Mouse (Mus musculus) embryonic facial prominence, embryonic 11.5 days (tissue): ENCODE measurements around the gene Sf3b3. TPM values are rescaled to one million over a fixed set of nuclear protein-coding genes. Genes with fewer than 3 reads are reported as not detected.
"Not testable (repeated sequence)": the region's sequence is repeated elsewhere in the genome, so short reads cannot be mapped to it uniquely, and the experiment has no call there.

Source experiments
- ATAC-seq: fragments of 200-750 bp; cut with Nextera tagmentation; replicated peaks from 2 replicates; pipeline ENCODE4 v1.8.0; 2017; ENCODE audit warnings: low read depth; ENCODE audit not compliant: insufficient number of reproducible peaks, low FRiP score, low TSS enrichment
- DNase-seq: peaks from one replicate; pipeline ENCODE4 v3.0.0-alpha.2; 2015; ENCODE audit warnings: low spot score
- H3K27ac ChIP-seq: fragments of 300-500 bp; sonication (generic); replicated peaks from 2 replicates; pipeline ENCODE4 v1.5.1; 2014; ENCODE audit warnings: mild to moderate bottlenecking, low read depth, low read length, control low read depth
- H3K27me3 ChIP-seq: fragments of 300-500 bp; sonication (generic); 2 replicates; pipeline ENCODE4 v1.6.1; 2014; ENCODE audit warnings: mild to moderate bottlenecking, low read length, moderate library complexity, mixed read lengths; ENCODE audit not compliant: control insufficient read depth, insufficient read depth
- H3K36me3 ChIP-seq: fragments of 300-500 bp; sonication (generic); replicated peaks from 2 replicates; pipeline ENCODE4 v1.6.1; 2014; ENCODE audit warnings: low read depth, mild to moderate bottlenecking, low read length, moderate library complexity, mixed read lengths; ENCODE audit not compliant: control insufficient read depth, insufficient read depth
- H3K4me1 ChIP-seq: fragments of 300-500 bp; sonication (generic); 2 replicates; pipeline ENCODE4 v1.6.1; 2014; ENCODE audit warnings: low read length, mixed read lengths; ENCODE audit not compliant: control insufficient read depth, insufficient read depth
- H3K4me2 ChIP-seq: fragments of 300-500 bp; sonication (generic); 2 replicates; pipeline ENCODE4 v1.6.1; 2014; ENCODE audit warnings: low read depth, mild to moderate bottlenecking, control low read depth, low read length, moderate library complexity
- H3K4me3 ChIP-seq: fragments of 300-500 bp; sonication (generic); 2 replicates; pipeline ENCODE4 v1.5.1; 2014; ENCODE audit warnings: low read depth, low read length, control low read depth
- H3K9ac ChIP-seq: fragments of 300-500 bp; sonication (generic); replicated peaks from 2 replicates; pipeline ENCODE4 v1.6.1; 2014; ENCODE audit warnings: mild to moderate bottlenecking, control low read depth, low read length
- H3K9me3 ChIP-seq: fragments of 300-500 bp; sonication (generic); replicated peaks from 2 replicates; pipeline ENCODE4 v1.6.1; 2016; ENCODE audit warnings: mild to moderate bottlenecking, low read length, inconsistent platforms, mixed read lengths; ENCODE audit not compliant: control insufficient read depth
- WGBS: fragments of 180-500 bp; shearing (Covaris S2); extraction: QIAGEN DNeasy Blood & Tissue Kit; methylation state at CpG from one replicate; pipeline ENCODE4 v1.1.7; 2014; 5-methylcytosine and 5-hydroxymethylcytosine counted together
- polyA plus RNA-seq: library from polyadenylated mRNA; unstranded; fragments of >200 nt; fragmentation: Nextera tagmentation; extraction: Ambion mirVana; gene quantifications from 2 replicates; pipeline ENCODE4 v1.2.1, GENCODE M21; 2014

The Sf3b3 gene
- polyA plus RNA-seq, 1 experiment from 2014 or later, result 212 TPM

- Histone ChIP-seq H3K9me3 (no peaks in the 10 kb centered on the region), H3K4me3 (no peak overlapping the region), H3K4me2 (no peak overlapping the region), H3K27me3 (no peaks in the 10 kb centered on the region), H3K27ac (no peak overlapping the region), H3K36me3 (no peaks in the 10 kb centered on the region), H3K9ac (no peak overlapping the region), H3K4me1 (no peaks in the 10 kb centered on the region)
- no peak for DNase-seq
- 72% methylated on average over 9 of the region's 9 CpGs for WGBS
- no peak for ATAC-seq
Observed at GRCm38 (mm10) chr8:110787411-110787954, 59.1 kb downstream of the Sf3b3 start.

GRCm38 (mm10) chr8:110786934-110787333 lies 59.7 kb downstream of the Sf3b3 start:
- no peaks in the 10 kb centered on the region for H3K9me3 ChIP-seq
- no peaks in the 10 kb centered on the region for H3K36me3 ChIP-seq
- H3K4me3 ChIP-seq, result no peak overlapping the region
- DNase-seq (no peak), ATAC-seq (no peak)
- WGBS, result 80% methylated on average over 8 of the region's 8 CpGs
- no peak overlapping the region for H3K9ac ChIP-seq
- H3K27me3 ChIP-seq, result no peaks in the 10 kb centered on the region
- H3K27ac ChIP-seq, result no peak overlapping the region
- H3K4me1 ChIP-seq, result no peaks in the 10 kb centered on the region
- no peak overlapping the region for H3K4me2 ChIP-seq

- not testable (repeated sequence) for H3K27me3 ChIP-seq, ATAC-seq, H3K4me3 ChIP-seq, H3K27ac ChIP-seq, H3K9ac ChIP-seq, H3K36me3 ChIP-seq, H3K4me2 ChIP-seq, DNase-seq, H3K9me3 ChIP-seq, H3K4me1 ChIP-seq
- 81% methylated on average over 7 of the region's 7 CpGs for WGBS
Observed at GRCm38 (mm10) chr8:110786501-110786900, 60.1 kb downstream of the Sf3b3 start.

GRCm38 (mm10) chr8:110785366-110785765 lies 61.2 kb downstream of the Sf3b3 start:
- Histone ChIP-seq H3K4me2 (no peak overlapping the region), H3K9ac (no peak overlapping the region), H3K9me3 (no peaks in the 10 kb centered on the region), H3K27me3 (no peaks in the 10 kb centered on the region), H3K4me3 (no peak overlapping the region), H3K27ac (no peak overlapping the region), H3K4me1 (no peaks in the 10 kb centered on the region), H3K36me3 (no peaks in the 10 kb centered on the region)
- DNase-seq, result no peak
- WGBS, result 61% methylated on average over 2 of the region's 2 CpGs
- ATAC-seq, result no peak

DNA sequence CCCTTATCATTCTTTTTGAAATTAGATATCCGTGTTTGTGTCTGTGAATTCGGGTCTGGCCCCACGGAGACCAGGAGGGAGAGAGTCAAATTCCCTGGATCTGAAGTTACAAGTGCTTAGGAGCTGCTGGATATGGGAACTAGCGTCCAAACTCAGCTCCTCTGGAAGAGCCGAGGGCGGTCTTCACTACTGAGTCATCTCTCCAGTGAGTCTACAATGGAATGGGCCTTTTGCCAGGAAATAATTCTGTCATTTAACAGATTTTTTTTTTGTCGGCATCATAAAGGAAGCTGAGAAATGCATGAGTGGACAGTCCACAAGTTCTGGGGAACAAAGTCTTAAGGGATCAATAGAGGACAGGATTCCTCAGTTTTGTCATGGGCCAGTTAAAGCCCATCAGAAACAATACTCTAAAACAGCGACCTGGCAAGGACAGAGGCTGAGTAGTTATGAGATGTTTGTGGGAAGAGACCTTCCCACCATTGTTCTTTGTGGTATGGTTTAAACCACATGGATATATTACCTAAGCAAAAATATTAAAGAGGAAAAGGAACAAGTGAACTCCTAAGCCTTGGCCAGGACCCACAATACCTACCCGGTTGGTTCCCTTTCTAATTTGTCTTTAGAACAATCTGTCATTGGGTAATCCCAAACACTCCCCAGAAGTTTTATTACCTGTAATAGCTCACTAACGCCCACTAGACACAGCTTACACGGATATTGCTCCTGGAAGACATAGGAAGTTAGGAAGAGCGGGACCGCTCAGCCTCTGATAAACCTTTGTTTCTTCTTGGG lies 66.5 kb downstream of the Sf3b3 start:
- Histone ChIP-seq H3K36me3 (no peaks in the 10 kb centered on the region), H3K27ac (no peak overlapping the region), H3K27me3 (no peaks in the 10 kb centered on the region), H3K4me1 (no peaks in the 10 kb centered on the region), H3K9ac (no peak overlapping the region), H3K4me3 (no peak overlapping the region), H3K4me2 (no peak overlapping the region), H3K9me3 (no peaks in the 10 kb centered on the region)
- WGBS, result 80% methylated on average over 13 of the region's 13 CpGs
- DNase-seq (no peak), ATAC-seq (no peak)

- Histone ChIP-seq H3K9ac (no peak overlapping the region), H3K36me3 (no peaks in the 10 kb centered on the region), H3K4me1 (no peaks in the 10 kb centered on the region), H3K4me3 (no peak overlapping the region), H3K27ac (no peak overlapping the region), H3K27me3 (no peaks in the 10 kb centered on the region), H3K4me2 (no peak overlapping the region), H3K9me3 (no peaks in the 10 kb centered on the region)
- 96% methylated on average over 3 of the region's 3 CpGs for WGBS
- ATAC-seq (no peak), DNase-seq (no peak)
Observed at GRCm38 (mm10) chr8:110776335-110776734, 70.3 kb downstream of the Sf3b3 start.

- no peak overlapping the region for H3K4me3 ChIP-seq
- ATAC-seq, result no peak
- H3K9ac ChIP-seq, result no peak overlapping the region
- H3K36me3 ChIP-seq, result no peaks in the 10 kb centered on the region
- no peak overlapping the region for H3K27ac ChIP-seq
- 84% methylated on average over 3 of the region's 3 CpGs for WGBS
- H3K27me3 ChIP-seq, result no peaks in the 10 kb centered on the region
- H3K4me2 ChIP-seq, result no peak overlapping the region
- H3K4me1 ChIP-seq, result no peaks in the 10 kb centered on the region
- no peaks in the 10 kb centered on the region for H3K9me3 ChIP-seq
- no peak for DNase-seq
Observed at GRCm38 (mm10) chr8:110775721-110776120, 70.9 kb downstream of the Sf3b3 start.

- no peak overlapping the region for H3K4me3 ChIP-seq
- no peaks in the 10 kb centered on the region for H3K4me1 ChIP-seq
- WGBS, result 74% methylated on average over 8 of the region's 8 CpGs
- DNase-seq (no peak), ATAC-seq (no peak)
- no peak overlapping the region for H3K27ac ChIP-seq
- H3K9ac ChIP-seq, result no peak overlapping the region
- no peaks in the 10 kb centered on the region for H3K9me3 ChIP-seq
- no peaks in the 10 kb centered on the region for H3K27me3 ChIP-seq
- no peaks in the 10 kb centered on the region for H3K36me3 ChIP-seq
- no peak overlapping the region for H3K4me2 ChIP-seq
Observed at GRCm38 (mm10) chr8:110775316-110775715, 71.3 kb downstream of the Sf3b3 start.
